Mouse (Mus musculus) heart, embryonic 14.5 days (tissue): ENCODE results near the gene Slc30a2. TPM values are rescaled to one million over a fixed set of nuclear protein-coding genes. Genes with fewer than 3 reads are reported as not detected.

Source experiments
- ATAC-seq: fragments of 200-750 bp; cut with Nextera tagmentation; 2 replicates; pipeline ENCODE4 v1.8.0; 2017; ENCODE audit warnings: low read depth, moderate TSS enrichment; ENCODE audit not compliant: insufficient number of reproducible peaks, insufficient read depth, low FRiP score
- H3K27ac ChIP-seq, 2 experiments: fragments of 200-500 bp in 1 of 2; fragments of 300-500 bp in 1 of 2; sonication (generic) in 1 of 2; replicated peaks in 1 of 2; 2 replicates each; pipeline ENCODE4 v1.5.1; 2012 to 2014; ENCODE audit warnings: low read depth in 2 of 2, low read length in 2 of 2, control low read depth in 1 of 2, mild to moderate bottlenecking in 1 of 2, mixed read lengths in 1 of 2; ENCODE audit not compliant: control insufficient read depth in 1 of 2, insufficient read depth in 1 of 2
- H3K27me3 ChIP-seq: fragments of 300-500 bp; sonication (generic); 2 replicates; pipeline ENCODE4 v1.6.1; 2014; ENCODE audit warnings: mild to moderate bottlenecking, low read length, control low read depth; ENCODE audit not compliant: control insufficient read depth, insufficient read depth
- H3K36me3 ChIP-seq: fragments of 300-500 bp; sonication (generic); 2 replicates; pipeline ENCODE4 v1.6.1; 2014; ENCODE audit warnings: mild to moderate bottlenecking, control low read depth, low read length, mixed read lengths; ENCODE audit not compliant: control insufficient read depth, insufficient read depth
- H3K4me1 ChIP-seq, 2 experiments: fragments of 200-500 bp in 1 of 2; fragments of 300-500 bp in 1 of 2; sonication (generic) in 1 of 2; 2 replicates each; pipeline ENCODE4 v1.6.1; 2012 to 2014; ENCODE audit warnings: low read length in 2 of 2, control low read depth in 1 of 2, mixed read lengths in 1 of 2; ENCODE audit not compliant: control insufficient read depth in 2 of 2, insufficient read depth in 2 of 2
- H3K4me2 ChIP-seq: fragments of 300-500 bp; sonication (generic); 2 replicates; pipeline ENCODE4 v1.6.1; 2014; ENCODE audit warnings: mild to moderate bottlenecking, low read length
- H3K4me3 ChIP-seq, 2 experiments: fragments of 200-500 bp in 1 of 2; fragments of 300-500 bp in 1 of 2; sonication (generic) in 1 of 2; 2 replicates each; pipeline ENCODE4 v1.5.1; 2012 to 2014; ENCODE audit warnings: low read length in 2 of 2, mild to moderate bottlenecking in 2 of 2, control low read depth in 1 of 2, low read depth in 1 of 2, moderate library complexity in 1 of 2; ENCODE audit not compliant: control insufficient read depth in 1 of 2, insufficient read depth in 1 of 2
- H3K9ac ChIP-seq: fragments of 300-500 bp; sonication (generic); 2 replicates; pipeline ENCODE4 v1.6.1; 2014; ENCODE audit warnings: mild to moderate bottlenecking, low read length
- H3K9me3 ChIP-seq: fragments of 300-500 bp; sonication (generic); 2 replicates; pipeline ENCODE4 v1.6.1; 2016; ENCODE audit warnings: low read length, control low read depth; ENCODE audit not compliant: control insufficient read depth
- WGBS: fragments of 180-500 bp; shearing (Covaris S2); extraction: QIAGEN DNeasy Blood & Tissue Kit; methylation state at CpG from one replicate; pipeline ENCODE4 v1.1.7; 2014; 5-methylcytosine and 5-hydroxymethylcytosine counted together
- polyA plus RNA-seq: library from polyadenylated mRNA; unstranded; fragments of >200 nt; fragmentation: Nextera tagmentation; extraction: Ambion mirVana; gene quantifications from 2 replicates; pipeline ENCODE4 v1.2.1, GENCODE M21; 2014

Slc30a2 gene
- polyA plus RNA-seq, 1 experiment from 2014 or later = 0.08 TPM

- ATAC-seq = peak; percentile 14; the same call in 1 of the 2 replicates
- Histone ChIP-seq H3K9ac (0 out of 2 replicates have a peak overlapping the region, but pooled peaks have one; percentile 47), H3K27ac (peak overlapping the region; percentile 73 to 88), H3K36me3 (no peaks in the 10 kb centered on the region), H3K9me3 (no peaks in the 10 kb centered on the region), H3K4me2 (peak overlapping the region; percentile 50), H3K4me3 (no peak overlapping the region), H3K27me3 (no peaks in the 10 kb centered on the region), H3K4me1 (peaks cover 25 to 42% of the 10 kb centered on the region in 2 experiments)
- WGBS = 24% methylated on average over 9 of the region's 9 CpGs
Observed at GRCm38 (mm10) chr4:134300316-134300715, 42.7 kb upstream of the Slc30a2 start.

- Histone ChIP-seq H3K27me3 (no peaks in the 10 kb centered on the region), H3K4me1 (peaks cover 26 to 50% of the 10 kb centered on the region in 2 experiments), H3K4me3 (no peak overlapping the region), H3K9me3 (no peaks in the 10 kb centered on the region), H3K4me2 (no peak overlapping the region), H3K36me3 (no peaks in the 10 kb centered on the region), H3K27ac (peak overlapping the region; percentile 66 to 82), H3K9ac (peak overlapping the region; percentile 45; the same call in 1 of the 2 replicates)
- ATAC-seq = no peak
- 51% methylated on average over 5 of the region's 5 CpGs for WGBS
Observed at GRCm38 (mm10) chr4:134302084-134302483, 40.9 kb upstream of the Slc30a2 start.

GRCm38 (mm10) chr4:134306963-134307362 lies 36.0 kb upstream of the Slc30a2 start:
- H3K4me3 ChIP-seq = no peak overlapping the region
- no peak for ATAC-seq
- 53% methylated on average over 2 of the region's 2 CpGs for WGBS

GRCm38 (mm10) chr4:134307367-134308072 lies 35.5 kb upstream of the Slc30a2 start:
- H3K9ac ChIP-seq = no peak overlapping the region
- no peak overlapping the region for H3K4me3 ChIP-seq

More at GRCm38 (mm10) chr4:134306963-134307362, 36.0 kb upstream of the Slc30a2 start:
- H3K27ac ChIP-seq = peak overlapping the region in 1 of 2 experiments; percentile 48; a peak in 1 of 4 replicates
- H3K4me2 ChIP-seq = peak overlapping the region; percentile 41
- no peaks in the 10 kb centered on the region for H3K27me3 ChIP-seq
- H3K36me3 ChIP-seq = no peaks in the 10 kb centered on the region
- no peaks in the 10 kb centered on the region for H3K9me3 ChIP-seq
- H3K9ac ChIP-seq = no peak overlapping the region
- peaks cover 14 to 27% of the 10 kb centered on the region in 2 experiments for H3K4me1 ChIP-seq

GRCm38 (mm10) chr4:134310106-134310505 lies 32.9 kb upstream of the Slc30a2 start:
- Histone ChIP-seq H3K36me3 (no peaks in the 10 kb centered on the region), H3K9ac (no peak overlapping the region), H3K4me2 (no peak overlapping the region), H3K27ac (no peak overlapping the region), H3K4me1 (peaks cover 12 to 30% of the 10 kb centered on the region in 2 experiments), H3K27me3 (no peaks in the 10 kb centered on the region), H3K9me3 (peaks cover 4% of the 10 kb centered on the region; the same call in 1 of the 2 replicates), H3K4me3 (no peak overlapping the region)
- ATAC-seq = no peak
- WGBS = 84% methylated on average over 7 of the region's 7 CpGs

More at GRCm38 (mm10) chr4:134307367-134308072, 35.5 kb upstream of the Slc30a2 start:
- H3K4me1 ChIP-seq = peaks cover 9 to 21% of the 10 kb centered on the region in 2 experiments
- H3K27me3 ChIP-seq = no peaks in the 10 kb centered on the region
- ATAC-seq = 0 out of 2 replicates have a peak, but pooled peaks have one; percentile 42
- H3K9me3 ChIP-seq = no peaks in the 10 kb centered on the region
- no peaks in the 10 kb centered on the region for H3K36me3 ChIP-seq
- 7% methylated on average over 12 of the region's 12 CpGs for WGBS
- H3K27ac ChIP-seq = peak overlapping the region; percentile 40 to 48; a peak in 3 of 4 replicates
- H3K4me2 ChIP-seq = peak overlapping the region; percentile 41

- peaks cover 4% of the 10 kb centered on the region; the same call in 1 of the 2 replicates for H3K9me3 ChIP-seq
- H3K4me3 ChIP-seq = no peak overlapping the region
- no peaks in the 10 kb centered on the region for H3K36me3 ChIP-seq
- no peak for ATAC-seq
- no peak overlapping the region for H3K27ac ChIP-seq
- peaks cover 12 to 30% of the 10 kb centered on the region in 2 experiments for H3K4me1 ChIP-seq
- no peak overlapping the region for H3K4me2 ChIP-seq
- H3K27me3 ChIP-seq = no peaks in the 10 kb centered on the region
- no peak overlapping the region for H3K9ac ChIP-seq
- 85% methylated on average over 9 of the region's 9 CpGs for WGBS
Observed at GRCm38 (mm10) chr4:134310656-134311055, 32.3 kb upstream of the Slc30a2 start.

- peaks cover 4% of the 10 kb centered on the region; the same call in 1 of the 2 replicates for H3K9me3 ChIP-seq
- 75% methylated on average over 9 of the region's 9 CpGs for WGBS
Observed at GRCm38 (mm10) chr4:134311784-134312183, 31.2 kb upstream of the Slc30a2 start.

More at GRCm38 (mm10) chr4:134311784-134312183, 31.2 kb upstream of the Slc30a2 start:
- Histone ChIP-seq H3K9ac (no peak overlapping the region), H3K4me2 (no peak overlapping the region), H3K27me3 (no peaks in the 10 kb centered on the region), H3K36me3 (peaks cover 3% of the 10 kb centered on the region), H3K27ac (no peak overlapping the region), H3K4me1 (peaks cover 14 to 24% of the 10 kb centered on the region in 2 experiments), H3K4me3 (no peak overlapping the region)
- no peak for ATAC-seq
